Mouse (Mus musculus) lung, adult 2 months (tissue): ENCODE results near the gene Pmepa1.

Experiments used
- CTCF ChIP-seq: fragments of 200-500 bp; IDR thresholded peaks from 2 replicates; pipeline ENCODE4 v1.5.1; 2011; ENCODE audit warnings: mild to moderate bottlenecking, low read length, control low read depth; ENCODE audit not compliant: insufficient read depth
- POLR2A ChIP-seq: fragments of 200-500 bp; IDR thresholded peaks from 2 replicates; pipeline ENCODE4 v1.6.1; 2011; ENCODE audit warnings: low read depth, mild to moderate bottlenecking, control low read depth, low read length, borderline replicate concordance; ENCODE audit errors: extremely low read depth

DNA sequence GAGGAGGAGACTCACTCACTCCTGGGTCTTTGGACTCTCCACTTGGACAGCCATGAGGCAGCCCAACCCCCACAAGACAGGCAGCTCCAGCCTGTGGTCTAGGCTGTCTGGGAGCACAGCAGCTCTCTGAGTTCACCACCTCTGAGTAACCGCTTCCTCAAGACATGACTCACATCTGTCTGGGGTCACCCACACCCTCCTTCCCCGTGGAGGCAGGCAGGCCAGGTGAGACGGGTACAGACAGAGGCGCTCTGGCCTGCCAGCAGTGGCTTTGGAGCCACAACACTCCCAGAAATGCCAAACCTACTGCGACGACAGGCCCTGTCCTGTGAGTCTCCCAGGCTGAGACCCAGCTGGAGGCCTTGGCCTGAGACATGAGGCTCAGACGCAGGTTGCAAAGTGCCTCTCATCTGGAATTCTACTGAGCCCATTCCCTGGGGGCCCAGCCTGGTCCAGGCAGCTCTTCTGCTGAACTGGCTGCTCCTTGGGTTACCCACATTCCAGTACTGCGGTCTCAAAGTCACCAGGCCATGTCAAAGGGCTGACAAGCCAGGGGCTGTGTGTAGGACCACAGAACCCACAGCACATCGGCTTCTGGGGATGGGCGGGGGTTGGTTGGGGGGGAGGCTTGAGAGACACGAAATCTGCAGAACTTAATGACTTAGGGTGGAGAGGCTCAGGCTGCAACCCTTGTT lies 12.6 kb downstream of the Pmepa1 start:
- TF ChIP-seq POLR2A (no peak), CTCF (no peak)
